Mouse (Mus musculus): ENCODE results near the gene Gnpnat1. TPM values are rescaled to one million over a fixed set of nuclear protein-coding genes. Genes with fewer than 3 reads are reported as not detected.

The Gnpnat1 gene
- polyA plus RNA-seq, 1 experiment from 2014 or later: 72.1 TPM

DNA sequence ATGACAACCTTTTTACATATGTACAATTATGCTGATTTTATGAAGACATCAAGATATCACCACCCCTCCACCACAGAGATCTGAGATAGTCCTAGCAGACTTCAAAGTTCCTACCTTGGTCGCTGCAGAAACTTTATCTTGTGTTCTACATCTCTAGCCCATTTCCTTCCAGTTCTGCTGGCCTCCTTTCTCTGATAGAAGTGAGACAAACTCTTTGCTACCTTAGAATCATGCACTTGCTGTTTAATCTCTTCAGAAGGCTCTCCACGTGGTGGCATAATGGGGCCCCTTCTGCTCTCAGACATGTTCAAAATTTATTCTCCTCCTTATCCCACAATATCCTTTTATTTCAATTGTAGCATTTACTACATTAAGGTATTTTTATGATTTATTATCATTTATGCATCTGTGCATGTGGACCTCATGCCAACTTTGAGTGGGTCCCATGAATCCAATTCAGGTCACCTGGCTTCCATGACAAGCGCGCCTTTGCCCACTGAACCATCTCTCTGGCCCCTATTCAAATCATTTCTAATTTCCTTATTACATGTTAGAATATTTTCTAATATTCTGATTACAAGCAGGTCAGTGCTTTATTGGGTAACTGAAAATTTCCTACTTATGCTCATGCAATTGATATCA, 76.5 kb downstream of the Gnpnat1 start:
- Histone ChIP-seq H3K4me3 (ENCODE audit: low read length) (no peak overlapping the region), H3K9ac (ENCODE audit: low read depth, low read length) (no peak overlapping the region), H3K27me3 (replicated peaks; ENCODE audit: control insufficient read depth, insufficient read depth, low read length) (no peaks in the 10 kb centered on the region), H3K27ac (ENCODE audit: low read length) (no peak overlapping the region), H3K4me1 (ENCODE audit: control insufficient read depth, insufficient read depth, low read length) (no peaks in the 10 kb centered on the region), H3K36me3 (ENCODE audit: control insufficient read depth, insufficient read depth, low read length) (no peaks in the 10 kb centered on the region), H3K9me3 (ENCODE audit: control insufficient read depth, low read length) (no peaks in the 10 kb centered on the region), H3K4me2 (ENCODE audit: low read depth, low read length) (no peak overlapping the region)
- no peak for ATAC-seq
- 91% methylated on average over 4 of the region's 4 CpGs for WGBS

Small RNA genes lying within 50 kb of the gene (microRNA-seq; reads per million reads assigned to microRNA genes)
- not detected for gene Gm25353

Other genes with a start within 250 kb of the Gnpnat1 start
- gene Gpr137c, start 185.2 kb downstream of the Gnpnat1 start, polyA plus RNA-seq (2015; fragmentation: Nextera tagmentation; extraction: Ambion mirVana): 0.82 and 0.93 TPM in 2 replicates
- gene Txndc16, start 184.6 kb downstream of the Gnpnat1 start, polyA plus RNA-seq (2015; fragmentation: Nextera tagmentation; extraction: Ambion mirVana): 10.3 and 11.5 TPM in 2 replicates
- gene Ero1l, start 86.1 kb downstream of the Gnpnat1 start, polyA plus RNA-seq (2015; fragmentation: Nextera tagmentation; extraction: Ambion mirVana): 74.5 and 77.6 TPM in 2 replicates
- 124 and 125 TPM in 2 replicates for gene Psmc6, start 75.1 kb downstream of the Gnpnat1 start, polyA plus RNA-seq (2015; fragmentation: Nextera tagmentation; extraction: Ambion mirVana)
- 44.8 and 47.8 TPM in 2 replicates for gene Styx, start 53.8 kb downstream of the Gnpnat1 start, polyA plus RNA-seq (2015; fragmentation: Nextera tagmentation; extraction: Ambion mirVana)
- gene Fermt2, start 125.2 kb upstream of the Gnpnat1 start, polyA plus RNA-seq (2015; fragmentation: Nextera tagmentation; extraction: Ambion mirVana): 142 and 152 TPM in 2 replicates